ENCODE assay signal across 10 mouse cellular contexts in genomic region chr7:49544775-49545705, GRCm38 (mm10).
DNase-seq lines count a peak whose midpoint lies in the region; ATAC-seq and TF ChIP-seq lines count a peak whose summit lies in the region.
"Had no signal": no experiment of that assay in that cellular context is flagged by ENCODE, and none has a peak within 500 bp of the region (broad histone marks: within the 10 kb centered on the region; RNA-seq: fewer than 3 reads in every experiment).

No protein-coding gene starts in this region.

- no peak overlapping the region for H3K27ac ChIP-seq in hindbrain, embryonic 11.5 days (ENCODE audit: low read depth, low read length)
- no peak overlapping the region for H3K27ac ChIP-seq in hindbrain, embryonic 12.5 days
- H3K27ac ChIP-seq in MEL (ENCODE audit: control insufficient read depth, low read depth, low read length) = no peak overlapping the region
- peak overlapping the region; percentile 25; the same call in 1 of the 2 replicates for H3K27ac ChIP-seq in forebrain, embryonic 15.5 days (replicated peaks)
- peak overlapping the region; percentile 49 for H3K27ac ChIP-seq in midbrain, embryonic 13.5 days

- no peak for TF ChIP-seq RAD21 in MEL (IDR thresholded peaks at IDR 0.05; ENCODE audit: low read depth, low read length)

- H3K27me3 ChIP-seq in hindbrain, embryonic 11.5 days (ENCODE audit: control insufficient read depth, insufficient read depth, low read length) = no peaks in the 10 kb centered on the region
- H3K27me3 ChIP-seq in hindbrain, embryonic 12.5 days = no peaks in the 10 kb centered on the region
- no peaks in the 10 kb centered on the region for H3K27me3 ChIP-seq in MEL (ENCODE audit: control insufficient read depth in 1 of 2, insufficient read depth in 2 of 2, low read length in 2 of 2)
- no peaks in the 10 kb centered on the region for H3K27me3 ChIP-seq in forebrain, embryonic 15.5 days
- no peaks in the 10 kb centered on the region for H3K27me3 ChIP-seq in midbrain, embryonic 13.5 days

- H3K4me3 ChIP-seq in hindbrain, embryonic 11.5 days (ENCODE audit: low read depth, low read length) = no peak overlapping the region
- H3K4me3 ChIP-seq in hindbrain, embryonic 12.5 days = no peak overlapping the region
- H3K4me3 ChIP-seq in MEL (ENCODE audit: control insufficient read depth in 1 of 2, insufficient read depth in 1 of 2, low read depth in 2 of 2, low read length in 2 of 2) = no peak overlapping the region
- no peak overlapping the region for H3K4me3 ChIP-seq in forebrain, embryonic 15.5 days
- no peak overlapping the region for H3K4me3 ChIP-seq in midbrain, embryonic 13.5 days (replicated peaks)
- H3K4me3 ChIP-seq: myocyte had no signal

- 0 out of 2 replicates have a peak overlapping the region, but pooled peaks have one; percentile 7 for H3K9ac ChIP-seq in hindbrain, embryonic 11.5 days (ENCODE audit: low read depth, low read length)
- no peak overlapping the region for H3K9ac ChIP-seq in hindbrain, embryonic 12.5 days
- H3K9ac ChIP-seq in MEL (ENCODE audit: control insufficient read depth, low read depth, low read length, poor library complexity, severe bottlenecking) = no peak overlapping the region
- H3K9ac ChIP-seq in forebrain, embryonic 15.5 days (replicated peaks) = no peak overlapping the region
- no peak overlapping the region for H3K9ac ChIP-seq in midbrain, embryonic 13.5 days (replicated peaks)

- 0 out of 2 replicates have a peak, but pooled peaks have one; percentile 43 for ATAC-seq in hindbrain, embryonic 11.5 days (ENCODE audit: low FRiP score)
- ATAC-seq in hindbrain, embryonic 12.5 days (ENCODE audit: low FRiP score) = no peak
- ATAC-seq in forebrain, embryonic 15.5 days (replicated peaks) = peak; percentile 64
- ATAC-seq in midbrain, embryonic 13.5 days = peak; percentile 78

- WGBS in hindbrain, embryonic 11.5 days = 24% methylated on average over 11 of the region's 11 CpGs
- 24% methylated on average over 11 of the region's 11 CpGs for WGBS in hindbrain, embryonic 12.5 days
- WGBS in forebrain, embryonic 15.5 days = 12% methylated on average over 11 of the region's 11 CpGs
- 19% methylated on average over 11 of the region's 11 CpGs for WGBS in midbrain, embryonic 13.5 days

- TF ChIP-seq CTCF in MEL (IDR thresholded peaks at IDR 0.05 in 2 of 3, conservative IDR thresholded peaks at IDR 0.05 in 1 of 3; ENCODE audit: control insufficient read depth in 1 of 3, insufficient read depth in 1 of 3, low read depth in 2 of 3, low read length in 3 of 3, poor library complexity in 1 of 3, severe bottlenecking in 1 of 3) = no peak

- H3K4me1 ChIP-seq in hindbrain, embryonic 11.5 days (replicated peaks; ENCODE audit: control insufficient read depth, insufficient read depth, low read length) = peaks cover 7% of the 10 kb centered on the region
- H3K4me1 ChIP-seq in hindbrain, embryonic 12.5 days = peaks cover 14% of the 10 kb centered on the region
- H3K4me1 ChIP-seq in MEL (ENCODE audit: control insufficient read depth in 1 of 2, insufficient read depth in 2 of 2, low read length in 2 of 2) = peaks cover 0 to 4% of the 10 kb centered on the region in 2 experiments; a peak in 1 of 4 replicates
- H3K4me1 ChIP-seq in forebrain, embryonic 15.5 days = peaks cover 13% of the 10 kb centered on the region
- peaks cover 16% of the 10 kb centered on the region for H3K4me1 ChIP-seq in midbrain, embryonic 13.5 days (replicated peaks)

- no peak for TF ChIP-seq EP300 in MEL (IDR thresholded peaks at IDR 0.05; ENCODE audit: low read depth in 1 of 2, low read length in 2 of 2)

- H3K9me3 ChIP-seq in hindbrain, embryonic 11.5 days (ENCODE audit: control insufficient read depth, low read length) = no peaks in the 10 kb centered on the region
- no peaks in the 10 kb centered on the region for H3K9me3 ChIP-seq in hindbrain, embryonic 12.5 days (replicated peaks)
- no peaks in the 10 kb centered on the region for H3K9me3 ChIP-seq in MEL (replicated peaks; ENCODE audit: insufficient read depth, low read length)
- no peaks in the 10 kb centered on the region for H3K9me3 ChIP-seq in forebrain, embryonic 15.5 days
- H3K9me3 ChIP-seq in midbrain, embryonic 13.5 days = no peaks in the 10 kb centered on the region

- no peak for DNase-seq in hindbrain, embryonic 11.5 days (ENCODE audit: low spot score)
- DNase-seq in MEL (ENCODE audit: low read depth, low spot score) = peak; percentile 55
- no peak for DNase-seq in spleen, postnatal 4 days (ENCODE audit: low spot score in 2 of 2)
- DNase-seq in adrenal gland, postnatal 36 days = no peak
- DNase-seq in urinary bladder, postnatal 25 days (ENCODE audit: low spot score) = no peak

- no peaks in the 10 kb centered on the region for H3K79me2 ChIP-seq in MEL (ENCODE audit: control insufficient read depth, insufficient read depth, low read length, poor library complexity)

- H3K36me3 ChIP-seq in hindbrain, embryonic 11.5 days (ENCODE audit: control insufficient read depth, insufficient read depth, low read length) = no peaks in the 10 kb centered on the region
- peaks cover 27% of the 10 kb centered on the region for H3K36me3 ChIP-seq in hindbrain, embryonic 12.5 days
- H3K36me3 ChIP-seq in MEL (ENCODE audit: control insufficient read depth in 1 of 2, insufficient read depth in 2 of 2, low read length in 2 of 2) = no peaks in the 10 kb centered on the region
- no peaks in the 10 kb centered on the region for H3K36me3 ChIP-seq in forebrain, embryonic 15.5 days
- H3K36me3 ChIP-seq in midbrain, embryonic 13.5 days = peaks cover 22% of the 10 kb centered on the region
- H3K36me3 ChIP-seq: G1E had no signal

- no peak overlapping the region for H3K4me2 ChIP-seq in hindbrain, embryonic 11.5 days (replicated peaks; ENCODE audit: low read depth, low read length)
- no peak overlapping the region for H3K4me2 ChIP-seq in hindbrain, embryonic 12.5 days (replicated peaks)
- H3K4me2 ChIP-seq in forebrain, embryonic 15.5 days (replicated peaks) = no peak overlapping the region
- H3K4me2 ChIP-seq in midbrain, embryonic 13.5 days (replicated peaks) = no peak overlapping the region

- no peak for TF ChIP-seq POLR2A in MEL (IDR thresholded peaks at IDR 0.05; ENCODE audit: control insufficient read depth in 1 of 2, insufficient read depth in 1 of 2, low read depth in 1 of 2, low read length in 2 of 2, poor library complexity in 1 of 2)

TF ChIP-seq in MEL, 35 proteins besides CTCF, POLR2A, EP300 and RAD21:
- TF ChIP-seq ZMIZ1 (IDR thresholded peaks at IDR 0.05; ENCODE audit: low read depth, low read length) (no peak), MAZ (IDR thresholded peaks at IDR 0.05; ENCODE audit: low read depth, low read length) (no peak), SMC3 (IDR thresholded peaks at IDR 0.05; ENCODE audit: low read depth, low read length) (no peak), POLR2AphosphoS5 (IDR thresholded peaks at IDR 0.05; ENCODE audit: borderline replicate concordance, low read depth, low read length) (no peak), E2F4 (IDR thresholded peaks at IDR 0.05; ENCODE audit: borderline replicate concordance, low read depth, low read length) (no peak), ELF1 (IDR thresholded peaks at IDR 0.05; ENCODE audit: low read depth, low read length) (no peak), ZKSCAN1 (IDR thresholded peaks at IDR 0.05; ENCODE audit: low read depth, low read length) (no peak), MYC (IDR thresholded peaks at IDR 0.05; ENCODE audit: low read depth, low read length) (no peak), MYB (IDR thresholded peaks at IDR 0.05; ENCODE audit: low read depth, low read length) (no peak), MXI1 (IDR thresholded peaks at IDR 0.05; ENCODE audit: low read depth, low read length) (no peak), USF2 (IDR thresholded peaks at IDR 0.05; ENCODE audit: borderline replicate concordance in 1 of 2, insufficient read depth in 1 of 2, low read depth in 1 of 2, low read length in 2 of 2) (no peak), TCF12 (IDR thresholded peaks at IDR 0.05; ENCODE audit: low read depth, low read length) (no peak), ETS1 (IDR thresholded peaks at IDR 0.05; ENCODE audit: low read depth, low read length) (no peak), GABPA (IDR thresholded peaks at IDR 0.05; ENCODE audit: low read depth, low read length) (no peak)

Comparison
In these comparisons a context has a peak if more than half of its experiments do, and no peak if none do; other contexts are left out.
1. H3K27ac ChIP-seq: peak in forebrain, embryonic 15.5 days (single experiment) and midbrain, embryonic 13.5 days (single experiment); none in hindbrain, embryonic 11.5 days (single experiment), hindbrain, embryonic 12.5 days (single experiment) and MEL (single experiment).